22 mouse cellular contexts compared by ENCODE assay signal in genomic region chr3:69223666-69224065, GRCm38 (mm10). TPM values are rescaled to one million over a fixed set of nuclear protein-coding genes. Genes with fewer than 3 reads are reported as not detected.
A peak's percentile ranks its signal among the peaks of the same experiment; 100 is the strongest.
DNase-seq lines count a peak whose midpoint lies in the region; ATAC-seq lines count a peak whose summit lies in the region.
"Had no signal": no experiment of that assay in that cellular context is flagged by ENCODE, and none has a peak within 500 bp of the region (broad histone marks: within the 10 kb centered on the region; RNA-seq: fewer than 3 reads in every experiment).

No protein-coding gene starts in this region.

- no peak overlapping the region for H3K4me2 ChIP-seq in forebrain, embryonic 12.5 days
- H3K4me2 ChIP-seq: forebrain, embryonic 13.5 days; hindbrain, embryonic 12.5 days; limb, embryonic 13.5 days; midbrain, embryonic 12.5 days had no signal

- no peaks in the 10 kb centered on the region for H3K27me3 ChIP-seq in forebrain, embryonic 12.5 days
- H3K27me3 ChIP-seq: forebrain, embryonic 13.5 days; hindbrain, embryonic 12.5 days; limb, embryonic 13.5 days; midbrain, embryonic 12.5 days had no signal

- DNase-seq in thymus, postnatal 0 days (ENCODE audit: low spot score) = peak; percentile 28
- DNase-seq in thymus, adult 18-20 months = no peak
- DNase-seq in cerebellum, adult 18-20 months = no peak
- DNase-seq in gastrocnemius, adult 8-10 months (ENCODE audit: low spot score in 2 of 2) = no peak
- DNase-seq: cerebellum, adult 11-12 months; embryo, embryonic 11 days; kidney, adult 11 months; kidney, postnatal 14 days; layer of hippocampus, adult 9-11 months; lung, postnatal 36 days; thymus, postnatal 14 days had no signal

- peak; percentile 57 for ATAC-seq in common myeloid progenitor, adult 5-6 weeks (replicated peaks; ENCODE audit: low read depth, poor library complexity, severe bottlenecking)
- peak; percentile 48; the same call in 1 of the 2 replicates for ATAC-seq in neutrophil, adult 5-6 weeks (ENCODE audit: extremely low read depth, insufficient number of reproducible peaks, low FRiP score, poor library complexity, severe bottlenecking)
- no peak for ATAC-seq in forebrain, embryonic 12.5 days (ENCODE audit: low FRiP score)
- ATAC-seq: forebrain, embryonic 13.5 days; Patski had no signal

- no peak overlapping the region for H3K9ac ChIP-seq in forebrain, embryonic 12.5 days
- H3K9ac ChIP-seq: forebrain, embryonic 13.5 days; hindbrain, embryonic 12.5 days; limb, embryonic 13.5 days; midbrain, embryonic 12.5 days had no signal

- H3K4me3 ChIP-seq in forebrain, embryonic 12.5 days (replicated peaks) = no peak overlapping the region
- H3K4me3 ChIP-seq: forebrain, embryonic 13.5 days; hindbrain, embryonic 12.5 days; limb, embryonic 13.5 days; midbrain, embryonic 12.5 days had no signal

- no peaks in the 10 kb centered on the region for H3K4me1 ChIP-seq in forebrain, embryonic 12.5 days
- H3K4me1 ChIP-seq: forebrain, embryonic 13.5 days; hindbrain, embryonic 12.5 days; limb, embryonic 13.5 days; midbrain, embryonic 12.5 days had no signal

- no peak overlapping the region for H3K27ac ChIP-seq in forebrain, embryonic 12.5 days
- H3K27ac ChIP-seq: forebrain, embryonic 13.5 days; hindbrain, embryonic 12.5 days; limb, embryonic 13.5 days; midbrain, embryonic 12.5 days had no signal

- 84% methylated on average over 8 of the region's 8 CpGs for WGBS in forebrain, embryonic 12.5 days

- no peaks in the 10 kb centered on the region for H3K36me3 ChIP-seq in forebrain, embryonic 12.5 days (replicated peaks)
- H3K36me3 ChIP-seq: hindbrain, embryonic 12.5 days; limb, embryonic 13.5 days; midbrain, embryonic 12.5 days had no signal

- no peaks in the 10 kb centered on the region for H3K9me3 ChIP-seq in forebrain, embryonic 12.5 days
- H3K9me3 ChIP-seq: forebrain, embryonic 13.5 days; hindbrain, embryonic 12.5 days; limb, embryonic 13.5 days; midbrain, embryonic 12.5 days had no signal

RNA-seq across cellular contexts. Expression of gene Arl14, which starts 1.4 kb away (rescaled TPM):
- 0.12 TPM in 1 of 2 replicates, not detected in the other for polyA plus RNA-seq in thymus, postnatal 0 days (2015; fragmentation: Nextera tagmentation; extraction: Ambion mirVana)
- total RNA-seq in common myeloid progenitor, adult 5-6 weeks (2017) = not detected in 2 replicates
- total RNA-seq in neutrophil, adult 5-6 weeks (2017) = not detected in 2 replicates
- not detected for total RNA-seq in gastrocnemius, adult 8-10 months (2022)
- not detected in 2 replicates for polyA plus RNA-seq in forebrain, embryonic 12.5 days (2016; fragmentation: Nextera tagmentation; extraction: Ambion mirVana)
- total RNA-seq: gastrocnemius, adult 18-20 months; heart, adult 8-10 months had no signal
- polyA plus RNA-seq: forebrain, embryonic 13.5 days; hindbrain, embryonic 12.5 days; limb, embryonic 13.5 days; liver, embryonic 16.5 days; midbrain, embryonic 12.5 days; Patski had no signal
